Mouse (Mus musculus): ENCODE results near the gene Slc35e4. TPM values are rescaled to one million over a fixed set of nuclear protein-coding genes. Genes with fewer than 3 reads are reported as not detected.
"Not testable (repeated sequence)": the region's sequence is repeated elsewhere in the genome, so short reads cannot be mapped to it uniquely, and the experiment has no call there.

Slc35e4 gene
- polyA plus RNA-seq, 1 experiment from 2014 or later: 3.2 TPM

DNA sequence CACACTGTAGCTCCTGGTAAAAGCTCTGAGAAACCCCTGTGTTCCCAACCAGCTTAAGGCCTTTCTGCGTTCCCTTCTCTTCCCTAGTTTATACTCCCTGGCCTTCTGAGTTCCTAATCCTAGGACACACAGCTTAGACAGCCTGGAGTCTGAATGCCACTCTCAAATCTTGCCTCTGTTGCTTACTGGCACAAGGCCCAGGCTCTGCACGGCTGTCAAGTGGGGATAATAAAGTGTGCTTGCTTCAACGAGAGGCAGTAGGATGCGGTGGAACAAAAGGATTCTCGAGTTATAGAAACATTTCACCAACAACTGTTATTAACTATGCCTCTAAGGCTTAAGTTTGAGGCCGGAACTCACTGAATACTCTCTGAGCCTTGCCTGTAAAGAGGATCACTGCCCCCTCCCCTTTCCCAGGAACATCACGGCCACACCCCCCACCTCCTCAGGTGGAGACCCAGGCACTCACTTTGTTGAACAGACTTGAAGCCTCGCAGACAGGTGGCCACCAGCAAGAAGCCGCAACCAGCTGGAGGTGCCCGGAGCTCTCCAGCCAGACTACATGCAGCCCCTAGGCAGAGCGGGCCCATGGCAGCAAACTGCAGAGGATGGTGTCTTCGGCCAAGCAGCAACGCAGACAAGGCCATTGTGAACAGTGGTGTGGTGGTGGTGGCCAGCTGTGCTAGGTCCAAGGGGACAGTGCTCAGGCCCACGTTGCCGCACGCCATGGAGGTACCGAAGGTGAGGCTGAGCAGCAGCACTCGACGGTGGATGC is 2.2 kb downstream of the Slc35e4 start:
- Histone ChIP-seq H3K9ac (peak overlapping the region; percentile 43; the same call in 1 of the 2 replicates), H3K4me2 (replicated peaks) (peak overlapping the region; percentile 95), H3K4me1 (replicated peaks) (peaks cover 23% of the 10 kb centered on the region), H3K4me3 (replicated peaks) (peak overlapping the region; percentile 62), H3K9me3 (no peaks in the 10 kb centered on the region), H3K27me3 (replicated peaks) (peaks cover 10% of the 10 kb centered on the region), H3K36me3 (no peaks in the 10 kb centered on the region), H3K27ac (no peak overlapping the region)
- no peak for ATAC-seq
- WGBS: 32% methylated on average over 19 of the region's 19 CpGs

DNA sequence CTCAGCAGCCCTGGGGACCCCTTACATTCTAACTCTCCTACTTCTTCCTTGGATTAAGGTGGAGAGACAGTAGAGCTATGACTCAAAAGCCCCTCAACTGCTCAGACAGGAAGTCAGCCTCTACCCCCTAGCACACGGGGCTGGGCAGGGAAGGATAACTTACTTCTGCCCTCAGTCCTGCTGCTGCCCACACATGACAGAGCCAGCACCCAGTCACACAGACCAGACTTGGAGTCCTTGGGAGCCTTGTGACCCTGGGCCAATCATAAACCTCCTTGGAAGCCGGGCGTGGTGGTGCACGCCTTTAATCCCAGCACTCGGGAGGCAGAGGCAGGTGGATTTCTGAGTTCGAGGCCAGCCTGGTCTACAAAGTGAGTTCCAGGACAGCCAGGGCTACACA is 3.0 kb downstream of the Slc35e4 start:
- ATAC-seq; H3K9ac ChIP-seq; H3K4me2 ChIP-seq (replicated peaks); H3K36me3 ChIP-seq; H3K27ac ChIP-seq; H3K9me3 ChIP-seq; H3K4me3 ChIP-seq (replicated peaks): not testable (repeated sequence)
- 91% methylated on average over 6 of the region's 6 CpGs for WGBS
- peaks cover 23% of the 10 kb centered on the region for H3K4me1 ChIP-seq (replicated peaks)
- H3K27me3 ChIP-seq (replicated peaks): peaks cover 10% of the 10 kb centered on the region

DNA sequence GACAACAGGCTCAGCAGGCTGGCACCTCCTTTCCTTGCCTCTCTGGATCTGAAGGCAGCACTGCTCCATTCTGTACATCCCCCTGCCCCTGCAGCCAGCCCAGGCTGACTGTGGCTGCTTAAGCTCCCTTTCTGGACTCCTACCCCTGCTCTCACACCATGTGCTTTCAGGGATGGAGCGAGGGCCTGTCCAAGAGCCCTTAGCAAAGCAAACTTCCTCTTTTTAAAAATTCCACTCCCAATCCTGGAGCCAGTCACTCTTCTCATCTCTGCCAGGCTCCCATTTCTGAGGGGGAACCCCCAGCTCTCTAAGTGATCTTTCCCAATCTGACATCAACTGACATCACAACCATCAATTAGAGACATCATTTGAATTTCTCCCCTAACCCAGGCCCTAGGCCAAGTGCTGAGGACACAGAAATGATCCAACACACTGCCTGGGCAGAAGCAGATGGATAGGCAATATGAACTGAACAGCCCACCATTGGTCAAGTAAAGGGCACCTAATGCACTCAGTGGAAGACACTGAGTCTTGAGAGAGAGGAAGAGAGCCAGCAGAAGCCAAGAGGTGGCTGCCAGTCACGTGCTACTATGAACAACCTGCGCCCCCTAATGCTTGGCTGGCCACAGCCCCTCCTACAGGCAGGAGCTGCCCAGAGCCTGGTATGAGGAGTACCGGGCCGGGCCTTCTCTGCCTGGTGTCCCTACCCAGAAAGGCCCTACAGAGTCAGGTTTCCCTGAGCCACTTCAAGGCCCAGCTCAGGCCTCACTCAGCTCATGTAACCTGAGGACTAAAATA is 3.8 kb downstream of the Slc35e4 start:
- no peak for ATAC-seq
- no peak overlapping the region for H3K4me3 ChIP-seq (replicated peaks)
- H3K4me2 ChIP-seq (replicated peaks): no peak overlapping the region; the same call in 1 of the 2 replicates
- H3K9ac ChIP-seq: no peak overlapping the region
- no peaks in the 10 kb centered on the region for H3K9me3 ChIP-seq
- peaks cover 23% of the 10 kb centered on the region for H3K4me1 ChIP-seq (replicated peaks)
- peaks cover 10% of the 10 kb centered on the region for H3K27me3 ChIP-seq (replicated peaks)
- no peak overlapping the region for H3K27ac ChIP-seq
- 76% methylated on average over 5 of the region's 5 CpGs for WGBS
- H3K36me3 ChIP-seq: no peaks in the 10 kb centered on the region

DNA sequence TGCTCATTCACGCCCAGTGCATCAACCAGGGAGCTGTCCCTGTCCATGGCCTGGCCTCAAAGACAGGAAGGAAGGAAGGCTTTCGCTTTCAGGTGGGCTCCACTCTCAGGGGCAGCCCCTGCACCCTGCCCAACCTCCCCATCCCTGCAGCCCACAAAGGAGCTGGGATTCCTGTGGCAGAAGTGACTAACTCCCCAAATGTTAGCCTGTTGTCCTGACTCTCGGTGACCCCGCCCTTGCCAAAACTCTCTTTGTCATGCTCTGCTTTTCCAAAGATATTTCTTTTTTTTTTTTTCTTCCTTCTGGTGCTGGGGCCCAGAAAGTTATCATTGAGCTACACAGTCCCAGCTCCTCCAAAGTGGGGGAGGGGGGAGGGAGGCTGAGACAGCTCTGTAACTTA is 5.2 kb downstream of the Slc35e4 start:
- no peak for ATAC-seq
- WGBS: 88% methylated on average over 4 of the region's 4 CpGs
- Histone ChIP-seq H3K4me1 (replicated peaks) (peaks cover 21% of the 10 kb centered on the region), H3K9ac (no peak overlapping the region), H3K27me3 (replicated peaks) (peaks cover 10% of the 10 kb centered on the region; the same call in 1 of the 2 replicates), H3K9me3 (no peaks in the 10 kb centered on the region), H3K36me3 (no peaks in the 10 kb centered on the region), H3K4me2 (replicated peaks) (no peak overlapping the region), H3K27ac (no peak overlapping the region), H3K4me3 (replicated peaks) (no peak overlapping the region)

DNA sequence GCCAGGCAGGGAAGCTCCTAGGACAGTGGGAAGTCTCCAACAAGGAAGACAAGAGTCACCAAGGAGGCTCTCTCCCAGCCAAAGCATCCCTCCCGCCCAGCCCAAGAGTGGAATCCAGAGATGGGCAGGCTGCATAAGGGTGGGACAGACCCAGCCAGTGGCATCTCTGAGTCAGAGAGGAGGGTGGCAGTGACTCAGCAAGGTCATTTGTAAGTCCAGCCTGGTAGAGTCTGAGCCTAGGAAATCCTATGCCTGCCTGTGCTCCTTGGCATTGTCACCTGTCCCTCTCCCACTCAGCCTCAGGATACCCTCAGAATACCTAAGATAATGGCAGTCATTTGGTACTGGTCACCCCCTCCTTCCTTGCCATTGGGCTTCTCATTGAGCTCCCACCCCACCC is 9.0 kb downstream of the Slc35e4 start:
- no peak overlapping the region for H3K4me3 ChIP-seq (replicated peaks)
- H3K9me3 ChIP-seq: no peaks in the 10 kb centered on the region
- H3K36me3 ChIP-seq: no peaks in the 10 kb centered on the region
- H3K4me1 ChIP-seq (replicated peaks): 0 out of 2 replicates have a peak, but pooled peaks cover under 1% of the 10 kb centered on the region
- no peak overlapping the region for H3K9ac ChIP-seq
- 86% methylated on average over 1 of the region's 1 CpGs for WGBS
- H3K27ac ChIP-seq: no peak overlapping the region
- no peak for ATAC-seq
- no peak overlapping the region for H3K4me2 ChIP-seq (replicated peaks)
- H3K27me3 ChIP-seq (replicated peaks): no peaks in the 10 kb centered on the region

DNA sequence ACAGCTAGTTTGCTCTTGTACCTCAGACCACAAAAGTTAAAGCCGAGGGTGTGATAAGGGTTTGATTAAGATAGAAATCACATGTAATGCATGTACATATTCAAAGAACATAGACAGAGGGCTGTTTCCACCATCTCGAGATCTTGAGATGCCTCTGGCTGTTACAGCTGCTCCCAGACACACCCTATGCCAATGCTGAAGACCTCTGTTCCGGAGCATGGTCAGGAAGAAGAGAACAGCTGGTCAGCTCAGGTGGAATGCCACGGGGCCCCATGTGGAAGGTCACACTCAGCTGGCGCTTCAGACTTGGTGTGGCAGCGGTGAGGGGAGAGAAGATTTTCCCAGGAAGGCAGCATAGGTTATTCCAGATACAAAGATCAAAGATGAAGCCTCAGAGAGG is 9.8 kb downstream of the Slc35e4 start:
- H3K9ac ChIP-seq: no peak overlapping the region
- H3K4me2 ChIP-seq (replicated peaks): no peak overlapping the region
- 80% methylated on average over 6 of the region's 6 CpGs for WGBS
- H3K36me3 ChIP-seq: no peaks in the 10 kb centered on the region
- no peak for ATAC-seq
- 0 out of 2 replicates have a peak, but pooled peaks cover 3% of the 10 kb centered on the region for H3K4me1 ChIP-seq (replicated peaks)
- H3K27ac ChIP-seq: no peak overlapping the region
- H3K4me3 ChIP-seq (replicated peaks): no peak overlapping the region
- no peaks in the 10 kb centered on the region for H3K27me3 ChIP-seq (replicated peaks)
- H3K9me3 ChIP-seq: no peaks in the 10 kb centered on the region

DNA sequence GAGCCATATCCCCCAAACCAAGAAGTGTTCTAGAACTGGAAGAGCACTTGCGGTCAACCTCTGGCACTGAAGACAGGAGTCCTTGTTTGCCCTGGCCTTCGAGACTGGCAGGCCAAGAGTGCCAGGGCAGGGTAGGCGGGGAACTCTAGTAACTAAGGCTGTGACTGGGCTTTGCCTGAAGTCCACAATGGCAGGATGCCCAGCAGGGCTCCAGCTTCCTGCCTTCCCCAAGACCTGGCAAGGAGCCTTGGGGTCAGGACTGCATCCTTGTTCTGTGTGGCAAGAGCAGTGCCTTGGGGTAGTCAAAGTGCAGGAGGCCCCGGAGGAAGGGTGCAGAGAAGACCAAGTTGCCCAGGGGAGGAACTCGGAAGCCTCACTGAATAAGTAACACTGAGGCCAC is 11.4 kb downstream of the Slc35e4 start:
- no peak overlapping the region for H3K27ac ChIP-seq
- H3K9ac ChIP-seq: no peak overlapping the region
- WGBS: 84% methylated on average over 5 of the region's 5 CpGs
- H3K27me3 ChIP-seq (replicated peaks): no peaks in the 10 kb centered on the region
- H3K36me3 ChIP-seq: no peaks in the 10 kb centered on the region
- 0 out of 2 replicates have a peak, but pooled peaks cover 3% of the 10 kb centered on the region for H3K4me1 ChIP-seq (replicated peaks)
- no peak overlapping the region for H3K4me3 ChIP-seq (replicated peaks)
- no peaks in the 10 kb centered on the region for H3K9me3 ChIP-seq
- H3K4me2 ChIP-seq (replicated peaks): no peak overlapping the region
- no peak for ATAC-seq

DNA sequence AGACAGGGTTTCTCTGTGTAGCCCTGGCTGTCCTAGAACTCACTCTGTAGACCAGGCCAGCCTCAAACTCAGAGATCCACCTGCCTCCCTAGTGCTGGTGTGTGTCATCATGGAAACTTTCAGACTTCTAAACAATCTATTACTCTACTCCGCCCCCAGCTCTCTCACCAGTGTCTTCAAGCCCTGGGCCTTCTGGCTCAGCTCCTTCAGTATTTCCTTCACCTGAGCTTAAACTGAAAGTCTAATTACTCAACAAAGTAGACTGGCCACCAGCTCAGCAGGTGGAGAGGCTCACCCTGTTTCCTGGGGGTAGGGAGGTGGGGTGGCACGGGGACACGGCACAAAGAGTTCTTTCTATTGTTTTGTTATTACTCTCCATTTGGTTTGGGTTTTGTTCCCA is 11.9 kb downstream of the Slc35e4 start:
- WGBS: 81% methylated on average over 3 of the region's 3 CpGs
- Histone ChIP-seq H3K36me3 (no peaks in the 10 kb centered on the region), H3K27ac (no peak overlapping the region)

DNA sequence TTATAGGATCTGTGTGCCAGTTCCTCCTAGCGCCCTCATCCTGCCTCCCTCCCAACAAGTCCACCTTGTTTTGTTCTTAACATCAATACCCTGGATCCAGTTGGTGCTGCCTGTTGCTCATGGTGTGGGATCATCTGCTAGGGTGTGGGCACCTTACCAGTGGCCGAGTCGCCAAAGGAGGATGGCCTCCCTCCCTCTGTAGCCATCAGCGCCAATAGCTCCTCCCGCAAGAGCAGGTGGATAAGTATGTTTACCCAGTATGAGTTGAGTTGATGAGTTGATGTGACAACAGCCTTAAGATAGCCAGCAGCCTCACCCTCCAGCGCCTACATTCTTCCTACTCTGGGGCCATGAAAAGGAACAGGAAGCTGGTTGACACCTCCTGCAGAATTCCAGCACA is 14.2 kb downstream of the Slc35e4 start:
- Histone ChIP-seq H3K27ac (no peak overlapping the region), H3K4me2 (replicated peaks) (no peak overlapping the region), H3K9ac (no peak overlapping the region), H3K27me3 (replicated peaks) (no peaks in the 10 kb centered on the region), H3K36me3 (no peaks in the 10 kb centered on the region), H3K4me1 (replicated peaks) (0 out of 2 replicates have a peak, but pooled peaks cover 3% of the 10 kb centered on the region), H3K9me3 (no peaks in the 10 kb centered on the region), H3K4me3 (replicated peaks) (no peak overlapping the region)
- WGBS: 59% methylated on average over 6 of the region's 6 CpGs
- ATAC-seq: no peak

More for the DNA sequence above, 11.9 kb downstream of the Slc35e4 start:
- no peak overlapping the region for H3K4me2 ChIP-seq (replicated peaks)
- no peak overlapping the region for H3K4me3 ChIP-seq (replicated peaks)
- 0 out of 2 replicates have a peak, but pooled peaks cover 3% of the 10 kb centered on the region for H3K4me1 ChIP-seq (replicated peaks)
- ATAC-seq: no peak
- H3K9me3 ChIP-seq: no peaks in the 10 kb centered on the region
- no peak overlapping the region for H3K9ac ChIP-seq
- no peaks in the 10 kb centered on the region for H3K27me3 ChIP-seq (replicated peaks)

DNA sequence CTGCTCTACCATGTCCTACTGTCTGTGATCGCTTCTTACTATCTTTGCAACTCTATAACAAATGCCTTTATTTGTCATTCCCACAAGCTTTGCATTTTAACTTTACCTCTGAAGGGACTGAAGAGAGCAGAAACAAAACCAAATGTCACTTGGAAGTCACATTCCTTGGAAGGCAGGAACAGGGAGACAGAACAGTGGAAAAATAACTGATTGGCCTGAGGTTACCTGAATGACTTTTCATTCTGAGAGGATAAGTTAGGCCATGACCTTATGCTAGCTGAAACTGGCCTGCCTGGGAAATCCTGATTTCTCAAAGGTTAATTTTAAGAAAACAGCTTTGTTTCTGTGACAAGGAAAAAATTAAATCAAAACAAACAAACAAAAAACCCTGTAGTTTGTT is 18.5 kb downstream of the Slc35e4 start:
- H3K27ac ChIP-seq: no peak overlapping the region
- H3K36me3 ChIP-seq: no peaks in the 10 kb centered on the region
- H3K9ac ChIP-seq: no peak overlapping the region
- H3K27me3 ChIP-seq (replicated peaks): no peaks in the 10 kb centered on the region
- H3K9me3 ChIP-seq: no peaks in the 10 kb centered on the region
- H3K4me1 ChIP-seq (replicated peaks): 0 out of 2 replicates have a peak, but pooled peaks cover 6% of the 10 kb centered on the region
- 81% methylated on average over 1 of the region's 1 CpGs for WGBS
- H3K4me2 ChIP-seq (replicated peaks): no peak overlapping the region
- H3K4me3 ChIP-seq (replicated peaks): no peak overlapping the region
- ATAC-seq: no peak

DNA sequence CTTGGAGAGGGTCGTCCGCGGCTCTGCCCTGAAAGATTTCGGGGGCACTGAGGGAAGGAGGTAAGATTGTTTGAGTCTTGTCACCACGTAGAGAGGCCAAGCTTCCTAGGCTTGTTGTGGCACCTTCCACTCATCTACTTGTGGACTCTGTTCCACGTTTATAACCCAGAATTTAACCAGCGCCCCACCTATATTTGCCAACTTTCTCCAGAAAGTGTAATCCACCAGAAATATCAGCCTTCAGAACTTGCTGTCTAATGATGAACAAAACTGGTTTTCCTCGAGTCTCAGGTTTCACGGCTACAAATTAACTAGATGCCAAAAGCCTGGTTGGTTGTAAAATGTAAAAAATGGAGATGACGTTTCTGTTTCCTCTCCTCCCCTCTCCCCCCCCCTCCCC is 19.0 kb downstream of the Slc35e4 start:
- ATAC-seq: peak; percentile 86
- Histone ChIP-seq H3K4me1 (replicated peaks) (0 out of 2 replicates have a peak, but pooled peaks cover 5% of the 10 kb centered on the region), H3K27me3 (replicated peaks) (no peaks in the 10 kb centered on the region), H3K4me2 (replicated peaks) (peak overlapping the region; percentile 95), H3K9me3 (no peaks in the 10 kb centered on the region), H3K36me3 (no peaks in the 10 kb centered on the region), H3K27ac (peak overlapping the region; percentile 93), H3K4me3 (replicated peaks) (peak overlapping the region; percentile 48), H3K9ac (peak overlapping the region; percentile 44)
- 3% methylated on average over 10 of the region's 10 CpGs for WGBS

All from intestine, embryonic 15.5 days (tissue).